Mouse (Mus musculus) cerebellum, adult 2 months (tissue): ENCODE data around the gene Wdr61. TPM values are rescaled to one million over a fixed set of nuclear protein-coding genes. Genes with fewer than 3 reads are reported as not detected.
"Not testable (repeated sequence)": the region's sequence is repeated elsewhere in the genome, so short reads cannot be mapped to it uniquely, and the experiment has no call there.

Experiments used
- DNase-seq, 2 experiments: peaks; one replicate each; pipeline ENCODE4 v3.0.0; 2021
- H3K27ac ChIP-seq: fragments of 200-500 bp; 2 replicates; pipeline ENCODE4 v1.5.1; 2012; ENCODE audit warnings: low read length, control low read depth, inconsistent platforms; ENCODE audit not compliant: insufficient read depth
- H3K27me3 ChIP-seq: fragments of 200-500 bp; 2 replicates; pipeline ENCODE4 v1.6.1; 2012; ENCODE audit warnings: inconsistent platforms, mild to moderate bottlenecking, low read length, moderate library complexity; ENCODE audit not compliant: control insufficient read depth, insufficient read depth
- H3K4me1 ChIP-seq: fragments of 200-500 bp; 2 replicates; pipeline ENCODE4 v1.6.1; 2011; ENCODE audit warnings: low read length; ENCODE audit not compliant: control insufficient read depth, insufficient read depth
- H3K4me3 ChIP-seq: fragments of 200-500 bp; replicated peaks from 2 replicates; pipeline ENCODE3; 2011; ENCODE audit warnings: mild to moderate bottlenecking, low read depth, low read length, control low read depth; ENCODE audit not compliant: insufficient read depth
- CTCF ChIP-seq: fragments of 200-500 bp; IDR thresholded peaks from 2 replicates; pipeline ENCODE4 v1.5.1; 2011; ENCODE audit warnings: low read depth, mild to moderate bottlenecking, control low read depth, low read length, moderate library complexity, borderline replicate concordance; ENCODE audit not compliant: insufficient read depth
- POLR2A ChIP-seq: fragments of 200-500 bp; IDR thresholded peaks from 2 replicates; pipeline ENCODE4 v1.6.1; 2011; ENCODE audit warnings: low read length, control low read depth, borderline replicate concordance; ENCODE audit not compliant: insufficient read depth
- WGBS: fragments of 180-500 bp; shearing (Covaris S2); methylation state at CpG from one replicate; pipeline ENCODE4 v1.1.7; 2018; 5-methylcytosine and 5-hydroxymethylcytosine counted together
- polyA plus RNA-seq: library from polyadenylated mRNA; depleted of rRNA; stranded (reverse); fragments of >200 nt; gene quantifications from 2 replicates; pipeline ENCODE4 v1.2.3, GENCODE M21; 2012

Gene Wdr61
- polyA plus RNA-seq, 1 experiment = 65.3 TPM

- H3K27ac ChIP-seq = peak overlapping the region; percentile 57; the same call in 1 of the 2 replicates
- 9% methylated on average over 9 of the region's 9 CpGs for WGBS
These were observed 34.2 kb downstream of the Wdr61 start for GRCm38 (mm10) chr9:54700174-54700475.

GRCm38 (mm10) chr9:54699345-54700173 is 34.8 kb downstream of the Wdr61 start:
- H3K27me3 ChIP-seq = no peaks in the 10 kb centered on the region
- peak overlapping the region; percentile 63 for H3K4me3 ChIP-seq
- peak overlapping the region; percentile 68 for H3K27ac ChIP-seq
- TF ChIP-seq CTCF (no peak), POLR2A (peak; percentile 81)
- under 1% methylated on average over 92 of the region's 92 CpGs for WGBS
- peaks cover 5% of the 10 kb centered on the region for H3K4me1 ChIP-seq
- DNase-seq = peak; percentile 82 to 84

More at GRCm38 (mm10) chr9:54700174-54700475, 34.2 kb downstream of the Wdr61 start:
- H3K4me1 ChIP-seq = peaks cover 11% of the 10 kb centered on the region
- TF ChIP-seq POLR2A = no peak
- H3K27me3 ChIP-seq = no peaks in the 10 kb centered on the region
- DNase-seq = peak in 1 of 2 experiments; percentile 54
- peak overlapping the region; percentile 63 for H3K4me3 ChIP-seq

GRCm38 (mm10) chr9:54699087-54699344 is 35.3 kb downstream of the Wdr61 start:
- WGBS = 3% methylated on average over 27 of the region's 27 CpGs

GRCm38 (mm10) chr9:54698318-54699086 is 35.8 kb downstream of the Wdr61 start, which contains the start of gene Dnaja4:
Gene Dnaja4 (plus strand): TSS chr9:54698873.
- H3K27ac ChIP-seq = peak within 1 kb of the TSS; percentile 68
- DNase-seq = no peak
- peaks cover 3% of the 10 kb centered on the region; the same call in 1 of the 2 replicates for H3K4me1 ChIP-seq
- TF ChIP-seq POLR2A = no peak
- no peak for TF ChIP-seq CTCF
- no peaks in the 10 kb centered on the region for H3K27me3 ChIP-seq
- WGBS = 73% methylated on average over 17 of the region's 17 CpGs
- peak within 1 kb of the TSS; percentile 63 for H3K4me3 ChIP-seq

More at GRCm38 (mm10) chr9:54699087-54699344, 35.3 kb downstream of the Wdr61 start:
- DNase-seq = no peak
- H3K27me3 ChIP-seq = no peaks in the 10 kb centered on the region
- TF ChIP-seq POLR2A (no peak), CTCF (no peak)
- peak overlapping the region; percentile 63 for H3K4me3 ChIP-seq
- H3K4me1 ChIP-seq = peaks cover 3% of the 10 kb centered on the region
- peak overlapping the region; percentile 68 for H3K27ac ChIP-seq

- peak overlapping the region; percentile 34 for H3K4me3 ChIP-seq
- H3K27ac ChIP-seq, H3K27me3 ChIP-seq, H3K4me1 ChIP-seq: not testable (repeated sequence)
- DNase-seq = peak in 1 of 2 experiments; percentile 19
- WGBS = 4% methylated on average over 31 of the region's 31 CpGs
These were observed 43.0 kb downstream of the Wdr61 start for GRCm38 (mm10) chr9:54691241-54691805.

- 69% methylated on average over 2 of the region's 2 CpGs for WGBS
- not testable (repeated sequence) for H3K27ac ChIP-seq, H3K27me3 ChIP-seq, H3K4me3 ChIP-seq, DNase-seq, H3K4me1 ChIP-seq
These were observed 43.6 kb downstream of the Wdr61 start for GRCm38 (mm10) chr9:54690697-54691096.

GRCm38 (mm10) chr9:54689446-54689845 is 44.9 kb downstream of the Wdr61 start:
- Histone ChIP-seq H3K4me1 (no peaks in the 10 kb centered on the region), H3K4me3 (no peak overlapping the region), H3K27me3 (no peaks in the 10 kb centered on the region), H3K27ac (no peak overlapping the region)
- no peak for DNase-seq
- 62% methylated on average over 8 of the region's 8 CpGs for WGBS
- TF ChIP-seq CTCF (no peak), POLR2A (no peak)
